Mouse (Mus musculus) granulocyte monocyte progenitor cell, adult 5-6 weeks (primary cell): ENCODE measurements around the gene H2-T22. TPM values are rescaled to one million over a fixed set of nuclear protein-coding genes. Genes with fewer than 3 reads are reported as not detected.
"Not testable (repeated sequence)": the region's sequence is repeated elsewhere in the genome, so short reads cannot be mapped to it uniquely, and the experiment has no call there.

Source experiments
- ATAC-seq: replicated peaks from 2 replicates; pipeline ENCODE4 v1.8.0; 2016; ENCODE audit warnings: mild to moderate bottlenecking, moderate TSS enrichment, inconsistent platforms; ENCODE audit not compliant: poor library complexity, severe bottlenecking
- total RNA-seq, 2 experiments: library from RNA; stranded (forward) in 1 of 2; stranded (reverse) in 1 of 2; fragments of 200-712, 200-1000 nt in 1 of 2; fragments of >200 nt in 1 of 2; fragmentation: Nextera tagmentation in 1 of 2; gene quantifications; 2 replicates each; pipeline ENCODE4 v1.2.3; 2014 to 2017

H2-T22 gene
- total RNA-seq, 2 experiments from 2014 or later = 34.5 to 39.2 TPM

DNA sequence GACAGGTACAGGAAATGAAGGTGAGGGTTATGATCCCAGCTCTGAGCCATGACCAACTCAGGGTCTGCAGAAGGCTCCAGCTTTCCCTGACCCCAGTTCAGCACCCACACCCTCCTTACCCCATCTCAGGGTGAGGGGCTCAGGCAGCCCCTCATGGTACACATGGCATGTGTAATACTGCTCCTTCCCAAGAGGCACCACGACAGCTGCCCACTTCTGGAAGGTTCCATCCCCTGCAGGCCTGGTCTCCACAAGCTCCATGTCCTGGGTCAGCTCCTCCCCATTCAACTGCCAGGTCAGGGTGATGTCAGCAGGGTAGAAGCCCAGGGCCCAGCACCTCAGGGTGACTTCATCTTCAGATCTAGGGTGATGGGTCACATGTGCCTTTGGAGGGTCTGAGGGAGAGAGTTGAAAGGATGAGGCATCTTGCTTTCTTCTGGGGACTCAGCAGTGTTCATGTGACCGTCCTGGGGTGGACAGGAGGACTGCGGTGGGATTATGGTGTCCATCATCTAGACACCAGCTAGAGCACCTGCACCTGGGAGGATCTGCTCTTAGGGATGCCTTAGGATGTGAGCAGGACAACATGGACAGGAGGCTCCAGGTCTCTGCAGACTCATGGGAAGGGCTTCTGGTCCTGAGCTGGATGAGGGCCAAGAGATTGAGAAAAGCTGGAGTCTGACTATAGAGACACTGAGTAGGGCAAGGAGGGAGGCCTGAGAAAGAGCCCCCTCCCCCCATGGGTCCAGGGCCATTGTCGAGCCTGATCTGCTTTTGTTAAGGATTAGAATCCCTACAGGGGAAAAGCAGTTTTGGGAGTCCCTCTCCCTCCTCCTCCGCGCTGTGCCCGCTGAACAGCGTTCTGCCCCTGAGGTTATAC lies 11.6 kb downstream of the H2-T22 start:
- not testable (repeated sequence) for ATAC-seq

- ATAC-seq = not testable (repeated sequence)
Observed at GRCm38 (mm10) chr17:36030046-36030702, 12.4 kb downstream of the H2-T22 start.

DNA sequence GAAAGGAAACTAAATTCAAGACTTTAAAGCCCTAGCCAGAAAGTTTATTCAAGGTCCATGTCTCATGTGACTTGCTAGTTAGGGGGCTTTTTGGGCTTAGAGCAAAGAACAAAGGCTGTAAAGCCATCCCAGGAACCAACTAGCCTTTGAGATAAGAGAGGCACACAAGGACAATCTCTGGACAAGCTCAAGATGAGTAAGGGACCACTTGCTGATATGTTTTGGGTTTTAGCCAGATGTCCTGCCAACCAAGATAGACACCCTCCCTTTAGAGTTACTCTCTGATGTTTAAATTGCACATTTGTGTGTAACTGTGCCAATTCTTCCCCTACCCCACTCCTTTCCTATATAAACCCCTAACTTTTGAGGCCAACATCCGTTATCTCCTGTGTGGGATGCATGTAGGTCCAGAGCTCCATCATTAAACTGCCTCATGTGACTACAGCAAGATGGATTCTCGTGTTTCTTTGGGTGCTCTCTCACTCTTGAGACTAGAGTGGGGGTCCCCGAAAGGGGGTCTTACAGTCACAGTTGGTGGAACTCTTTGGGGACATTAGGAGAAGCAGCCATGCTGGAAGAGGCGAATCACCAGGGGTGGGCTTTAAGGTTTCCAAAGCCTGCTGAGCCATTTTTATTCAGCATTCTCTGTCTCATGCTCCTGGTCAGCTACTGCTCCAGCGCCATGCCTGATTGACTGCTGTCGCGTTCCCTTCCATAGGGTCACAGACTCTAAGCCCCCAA lies 13.5 kb downstream of the H2-T22 start:
- no peak for ATAC-seq

DNA sequence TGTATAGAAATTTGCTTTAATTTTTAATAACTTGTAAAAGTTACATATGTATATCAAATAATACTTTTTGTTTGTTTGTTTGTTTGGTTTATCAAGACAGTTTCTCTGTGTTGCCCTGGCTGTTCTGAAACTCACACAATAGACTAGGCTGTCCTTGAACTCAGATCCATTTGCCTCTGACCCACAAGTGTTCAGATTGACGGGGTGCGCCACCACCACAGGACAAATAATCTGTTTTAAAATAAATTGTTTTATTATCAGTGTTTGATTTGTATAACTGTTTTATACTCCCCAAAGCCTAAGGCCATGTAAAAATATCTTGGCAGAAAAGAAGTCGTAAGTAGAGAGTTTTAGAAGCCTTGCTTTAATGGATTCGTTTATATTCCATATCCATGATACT lies 14.9 kb downstream of the H2-T22 start:
- ATAC-seq = no peak

- no peak for ATAC-seq
Observed at GRCm38 (mm10) chr17:36025901-36026300, 16.6 kb downstream of the H2-T22 start.

DNA sequence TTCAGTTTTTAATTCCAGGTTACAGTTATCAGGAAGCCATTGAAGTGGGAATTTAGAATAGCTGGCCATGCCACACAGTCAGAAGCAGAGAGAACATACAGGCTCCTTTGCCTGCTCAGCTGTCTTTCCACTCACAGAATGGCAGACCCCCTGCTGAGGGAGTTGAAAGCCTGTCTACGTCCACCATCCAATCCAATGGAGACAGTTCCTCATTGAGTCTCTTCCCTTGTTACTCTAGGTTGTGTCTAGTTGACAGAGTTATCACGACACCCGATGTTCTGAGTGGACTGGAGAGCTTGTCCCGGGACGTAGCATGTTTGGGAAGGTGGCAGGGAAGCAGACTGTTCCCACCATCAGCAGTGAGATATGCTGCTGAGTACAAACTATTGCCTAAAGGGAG lies 17.4 kb downstream of the H2-T22 start:
- ATAC-seq = no peak

- peak; percentile 81 for ATAC-seq
Observed at GRCm38 (mm10) chr17:36023710-36024654, 18.6 kb downstream of the H2-T22 start.

DNA sequence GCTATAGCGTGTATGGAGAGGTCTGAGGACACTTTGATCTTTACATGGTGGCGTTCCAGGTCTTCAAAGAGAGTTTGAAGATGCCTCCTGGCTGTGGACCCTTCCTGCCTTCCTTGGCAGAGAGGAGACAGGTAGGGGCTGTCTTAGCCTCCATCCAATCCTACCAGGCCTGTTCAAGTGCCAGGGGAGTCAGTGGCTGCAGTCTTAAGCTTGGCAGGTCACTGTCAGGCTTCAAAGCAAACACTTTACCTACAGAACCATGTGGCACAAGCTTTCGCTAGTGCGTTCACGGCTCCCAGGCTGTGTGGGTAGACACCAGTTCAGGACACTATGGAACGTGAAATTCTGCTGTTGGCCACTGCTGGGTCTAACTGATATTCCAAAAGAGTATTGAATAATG lies 19.6 kb downstream of the H2-T22 start:
- no peak for ATAC-seq

DNA sequence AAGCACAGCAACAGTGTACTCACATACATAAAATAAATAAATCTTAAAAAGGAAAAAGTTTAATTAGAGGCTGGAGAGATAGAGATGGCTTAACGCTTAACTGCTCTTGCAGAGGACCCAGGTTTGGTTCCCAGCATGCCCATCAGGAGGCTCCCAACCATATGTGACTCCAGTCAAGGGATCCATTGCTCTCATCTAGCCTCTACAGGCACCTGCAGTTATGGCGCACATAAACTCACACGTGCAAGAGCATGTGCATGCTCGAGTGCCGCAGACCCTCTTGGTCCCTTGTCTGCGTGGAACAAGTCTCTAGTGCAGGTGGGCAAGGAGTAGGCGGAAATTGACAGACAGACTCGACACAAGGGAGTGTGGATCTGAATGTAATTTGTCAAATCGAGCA lies 20.4 kb downstream of the H2-T22 start:
- ATAC-seq = no peak

- ATAC-seq = no peak
Observed at GRCm38 (mm10) chr17:36021309-36021708, 21.2 kb downstream of the H2-T22 start.

DNA sequence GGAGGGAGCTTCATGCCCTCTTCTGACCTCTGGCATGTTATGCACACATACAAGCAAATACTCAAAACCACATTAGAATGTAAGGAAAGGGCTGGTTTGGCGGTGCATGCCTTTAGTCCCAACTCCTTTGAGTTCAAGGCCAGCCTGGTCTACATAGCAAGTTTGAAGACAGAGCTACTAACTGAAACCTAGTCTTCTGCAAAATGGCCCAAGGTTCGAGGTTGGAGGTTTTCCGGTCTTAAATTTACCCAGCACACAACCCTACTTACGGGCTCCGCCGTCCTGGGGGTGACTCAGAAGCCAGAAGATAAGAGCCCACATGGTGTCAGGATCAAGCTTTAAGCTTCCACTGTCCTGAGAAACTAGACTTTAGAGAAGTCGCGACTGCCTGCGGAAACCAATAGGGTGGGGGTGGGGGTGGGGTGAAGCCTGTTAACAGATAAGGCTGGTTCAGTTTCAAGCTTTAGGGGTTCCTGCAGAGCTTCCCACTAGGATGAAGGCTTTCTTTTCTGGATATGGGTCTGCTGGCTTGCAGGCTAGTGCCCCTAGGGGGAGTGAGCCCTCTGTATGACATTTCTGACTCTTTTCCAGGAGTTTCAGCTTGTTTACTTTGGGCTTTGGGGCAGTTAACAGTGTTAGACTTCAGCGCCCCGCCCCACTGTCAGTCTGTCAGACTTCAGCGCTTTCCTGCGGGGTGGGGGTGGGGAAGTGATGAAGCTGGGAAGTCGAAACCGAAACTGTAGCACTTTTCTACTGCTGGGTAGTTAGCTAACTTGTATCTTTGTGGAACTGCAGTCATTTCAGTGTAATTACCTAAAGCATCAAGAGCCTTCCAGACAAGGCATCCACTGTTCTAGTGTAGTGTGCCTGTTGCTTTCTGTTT lies 22.1 kb downstream of the H2-T22 start, which contains the start of gene H2-T24:
H2-T24 (minus strand) TSS at position 370 of the 883 bp plus-strand sequence.
- peak; percentile 78 for ATAC-seq

- ATAC-seq = no peak
Observed at GRCm38 (mm10) chr17:36019519-36019918, 23.0 kb downstream of the H2-T22 start.

GRCm38 (mm10) chr17:36018979-36019378 lies 23.6 kb downstream of the H2-T22 start:
- no peak for ATAC-seq

GRCm38 (mm10) chr17:36017046-36017445 lies 25.5 kb downstream of the H2-T22 start:
- ATAC-seq = no peak

- ATAC-seq = no peak
Observed at GRCm38 (mm10) chr17:36014977-36015376, 27.6 kb downstream of the H2-T22 start.

DNA sequence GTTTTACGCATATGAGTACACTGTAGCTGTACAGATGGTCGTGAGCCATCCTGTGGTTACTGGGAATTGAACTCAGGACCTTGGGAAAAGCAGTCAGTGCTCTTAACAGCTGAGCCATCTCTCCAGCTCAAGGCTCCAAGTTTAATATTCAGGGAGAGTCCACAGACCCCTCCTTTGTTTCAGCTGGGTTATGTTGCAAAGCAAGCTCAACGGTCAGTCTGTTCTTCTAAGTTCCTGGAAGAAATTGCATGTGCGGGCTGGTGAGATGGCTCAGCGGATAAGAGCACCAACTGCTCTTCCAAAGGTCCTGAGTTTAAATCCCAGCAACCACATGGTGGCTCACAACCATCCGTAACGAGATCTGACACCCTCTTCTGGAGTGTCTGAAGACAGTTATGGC lies 38.1 kb downstream of the H2-T22 start:
- ATAC-seq = not testable (repeated sequence)

GRCm38 (mm10) chr17:36003331-36003730 lies 39.2 kb downstream of the H2-T22 start:
- no peak for ATAC-seq

DNA sequence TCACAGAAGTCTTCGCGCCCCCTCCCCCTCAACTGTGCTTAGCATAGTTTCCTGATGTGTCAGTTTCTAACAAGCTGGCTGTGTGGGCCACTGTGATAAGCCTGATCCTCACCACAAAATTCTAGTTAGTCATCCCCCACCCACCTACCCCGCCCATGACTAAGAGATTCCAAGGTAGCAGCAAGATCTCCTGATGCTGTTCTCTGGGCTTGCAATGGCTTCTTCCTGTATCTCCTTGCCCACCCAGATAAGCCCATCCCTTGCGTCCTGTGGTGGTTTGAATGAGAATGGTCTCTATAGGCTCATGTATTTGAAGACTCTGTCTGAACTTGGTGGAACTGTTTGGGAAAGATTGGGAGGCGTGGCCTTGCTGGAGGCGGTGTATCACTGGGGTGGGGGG lies 40.6 kb downstream of the H2-T22 start:
- 0 out of 2 replicates have a peak, but pooled peaks have one; percentile 6 for ATAC-seq
